Mouse (Mus musculus) heart, adult 11 months (tissue): Measurements from ENCODE around the gene Ppp1r3g.
A peak's percentile ranks its signal among the peaks of the same experiment; 100 is the strongest.

Experiments used
- DNase-seq: peaks from one replicate; pipeline ENCODE4 v3.0.0; 2022

Ppp1r3g gene

GRCm38 (mm10) chr13:35995231-35995630 is 36.6 kb downstream of the Ppp1r3g start:
- peak; percentile 79 for DNase-seq

GRCm38 (mm10) chr13:35995696-35996426 is 37.2 kb downstream of the Ppp1r3g start:
- peak; percentile 88 for DNase-seq

GRCm38 (mm10) chr13:35997606-35998005 is 39.0 kb downstream of the Ppp1r3g start:
- peak; percentile 96 for DNase-seq

GRCm38 (mm10) chr13:36000798-36001197 is 42.2 kb downstream of the Ppp1r3g start:
- peak; percentile 76 for DNase-seq

- peak; percentile 95 for DNase-seq
Measured at GRCm38 (mm10) chr13:36009981-36010380, 51.3 kb downstream of the Ppp1r3g start.

GRCm38 (mm10) chr13:36015636-36016035 is 57.0 kb downstream of the Ppp1r3g start:
- peak; percentile 72 for DNase-seq

GRCm38 (mm10) chr13:36018017-36018416 is 59.4 kb downstream of the Ppp1r3g start:
- DNase-seq: peak; percentile 91

GRCm38 (mm10) chr13:36019309-36020274 is 61.0 kb downstream of the Ppp1r3g start:
- DNase-seq: peak; percentile 81
